Mouse (Mus musculus) mesoderm, embryonic 11.5 days (tissue): ENCODE data around the gene Zfp143.
"Not testable (repeated sequence)": the region's sequence is repeated elsewhere in the genome, so short reads cannot be mapped to it uniquely, and the experiment has no call there.

Experiments
- DNase-seq: peaks from one replicate; pipeline ENCODE4 v3.0.0-alpha.2; 2012; ENCODE audit warnings: low read depth, low spot score

Gene Zfp143

GRCm38 (mm10) chr7:110061199-110061751, at the start of gene Zfp143:
TSS of gene Zfp143 (plus strand) at chr7:110061217.
- DNase-seq, result peak; percentile 100

DNA sequence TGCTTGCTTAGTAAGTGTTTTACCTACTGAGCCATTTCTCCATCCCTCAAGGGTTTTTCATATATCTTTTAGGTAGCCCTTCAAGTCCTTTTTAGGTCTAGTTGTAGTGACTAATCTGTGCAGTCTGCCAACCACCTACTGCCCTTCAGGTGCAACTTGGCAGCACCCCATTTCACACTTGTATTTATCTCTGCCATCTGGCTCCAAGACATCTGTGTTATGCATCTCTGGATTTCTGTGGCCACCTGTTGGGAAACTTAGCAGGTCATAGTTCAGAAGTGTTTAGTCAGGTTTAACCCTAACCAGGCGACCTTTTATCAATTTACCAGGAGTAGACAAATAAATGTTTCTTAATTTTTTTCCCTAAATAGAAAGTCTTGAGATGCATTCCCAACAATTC, 49.6 kb upstream of the Zfp143 start:
- DNase-seq, result no peak

- DNase-seq, result no peak
Observed at GRCm38 (mm10) chr7:110014272-110014671, 46.7 kb upstream of the Zfp143 start.

DNA sequence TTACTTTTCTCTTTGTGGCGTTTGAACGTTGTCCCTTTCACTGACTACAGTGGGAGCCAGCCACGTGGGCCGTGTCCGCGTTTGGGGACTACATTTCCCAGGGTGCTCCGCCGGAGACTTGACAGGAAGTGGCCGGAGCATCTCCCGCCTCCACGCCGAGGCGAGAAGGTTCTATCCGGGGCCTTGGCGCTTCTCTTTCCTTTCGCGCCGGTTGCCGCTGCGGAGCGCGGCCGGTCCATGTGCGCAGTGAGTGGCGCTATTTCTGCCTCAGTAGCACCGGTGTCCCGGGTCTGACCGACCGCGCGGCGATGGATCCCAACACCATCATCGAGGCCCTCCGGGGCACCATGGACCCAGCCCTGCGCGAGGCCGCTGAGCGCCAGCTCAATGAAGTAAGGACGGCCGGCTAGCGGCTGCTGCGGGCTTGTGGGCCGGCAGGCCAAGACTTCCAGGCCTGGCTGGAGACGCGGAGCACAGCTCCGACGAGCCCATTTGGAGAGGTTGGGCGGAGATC, 42.8 kb upstream of the Zfp143 start, which contains the start of gene Ipo7:
TSS of gene Ipo7 (plus strand) at position 158 of the 514 bp plus-strand sequence.
- DNase-seq, result peak; percentile 92

- DNase-seq, result peak; percentile 29
Observed at GRCm38 (mm10) chr7:110018631-110019482, 42.2 kb upstream of the Zfp143 start.

- no peak for DNase-seq
Observed at GRCm38 (mm10) chr7:110023553-110023952, 37.5 kb upstream of the Zfp143 start.

GRCm38 (mm10) chr7:110026594-110026993, 34.4 kb upstream of the Zfp143 start:
- DNase-seq, result no peak

- no peak for DNase-seq
Observed at GRCm38 (mm10) chr7:110028826-110029225, 32.2 kb upstream of the Zfp143 start.

- DNase-seq, result no peak
Observed at GRCm38 (mm10) chr7:110030342-110030741, 30.7 kb upstream of the Zfp143 start.

DNA sequence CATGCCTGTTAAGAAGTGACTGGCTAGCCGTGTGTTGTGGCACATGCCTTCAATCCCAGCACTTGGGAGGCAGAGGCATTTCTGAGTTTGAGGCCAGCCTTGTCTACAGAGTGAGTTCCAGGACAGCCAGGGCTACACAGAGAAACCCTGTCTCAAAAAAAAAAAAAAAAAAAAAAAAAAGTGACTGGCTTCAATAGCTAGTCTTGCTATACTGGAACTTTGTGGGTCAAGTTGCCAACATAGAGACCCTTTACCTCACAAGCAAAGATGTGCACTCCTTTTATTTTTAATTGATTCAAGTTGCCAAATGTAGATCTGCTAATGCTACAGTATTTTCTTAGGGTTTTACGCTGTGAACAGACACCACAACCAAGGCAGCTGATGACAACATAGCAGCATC, 3.3 kb upstream of the Zfp143 start:
- not testable (repeated sequence) for DNase-seq

- peak; percentile 39 for DNase-seq
Observed at GRCm38 (mm10) chr7:110059092-110059785, 1.8 kb upstream of the Zfp143 start.

DNA sequence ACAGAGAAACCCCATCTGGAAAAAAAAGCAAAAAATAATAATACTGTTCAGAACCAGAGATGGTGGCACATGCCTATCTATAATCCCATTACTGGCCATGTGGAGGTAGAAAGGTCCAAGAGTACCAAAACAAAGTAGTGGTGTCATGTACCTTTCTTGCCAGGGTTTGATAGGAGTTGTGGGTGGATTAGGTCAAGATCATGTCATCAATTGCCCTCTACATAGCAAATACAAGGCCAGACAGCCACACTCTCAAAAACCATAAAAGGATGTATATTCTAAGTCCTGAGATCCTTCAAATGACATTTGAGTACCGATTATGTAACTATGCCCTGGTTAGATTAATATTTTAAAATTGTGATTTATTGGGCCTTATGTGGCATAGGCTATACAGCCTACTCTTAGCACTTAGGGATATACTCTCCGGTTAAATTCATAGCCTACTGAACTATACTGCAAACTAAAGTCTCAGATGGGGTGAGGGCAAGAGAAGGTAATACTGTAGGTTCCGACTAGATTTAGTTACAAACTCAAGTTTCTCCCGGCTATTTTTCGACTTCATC, 830 bp upstream of the Zfp143 start:
- DNase-seq, result no peak

GRCm38 (mm10) chr7:110060669-110061198, 283 bp upstream of the Zfp143 start:
- DNase-seq, result no peak

GRCm38 (mm10) chr7:110061752-110062273, 796 bp downstream of the Zfp143 start:
- peak; percentile 88 for DNase-seq

DNA sequence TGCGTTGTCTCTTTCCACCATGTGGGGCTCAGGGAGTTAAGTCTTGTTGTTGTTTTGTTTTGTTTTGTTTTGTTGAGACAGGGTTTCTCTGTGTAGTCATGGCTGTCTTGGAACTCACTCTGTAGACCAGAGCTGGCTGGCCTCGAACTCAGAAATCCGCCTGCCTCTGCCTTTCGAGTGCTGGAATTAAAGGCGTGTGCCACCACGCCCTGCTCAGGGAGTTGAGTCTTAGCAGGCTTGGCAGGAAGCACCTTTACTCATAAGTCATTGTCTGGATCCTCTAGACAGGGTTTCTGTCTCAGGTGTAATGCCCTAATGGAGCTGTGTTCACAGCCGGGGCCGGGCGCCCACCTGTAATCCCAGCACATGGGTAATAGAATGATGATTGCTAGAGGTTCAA, 2.7 kb downstream of the Zfp143 start:
- DNase-seq, result no peak

- no peak for DNase-seq
Observed at GRCm38 (mm10) chr7:110069070-110069469, 8.1 kb downstream of the Zfp143 start.

GRCm38 (mm10) chr7:110078168-110078567, 17.2 kb downstream of the Zfp143 start:
- DNase-seq, result no peak

- DNase-seq, result peak; percentile 66
Observed at GRCm38 (mm10) chr7:110083386-110084165, 22.6 kb downstream of the Zfp143 start.

- DNase-seq, result no peak
Observed at GRCm38 (mm10) chr7:110085217-110085616, 24.2 kb downstream of the Zfp143 start.

DNA sequence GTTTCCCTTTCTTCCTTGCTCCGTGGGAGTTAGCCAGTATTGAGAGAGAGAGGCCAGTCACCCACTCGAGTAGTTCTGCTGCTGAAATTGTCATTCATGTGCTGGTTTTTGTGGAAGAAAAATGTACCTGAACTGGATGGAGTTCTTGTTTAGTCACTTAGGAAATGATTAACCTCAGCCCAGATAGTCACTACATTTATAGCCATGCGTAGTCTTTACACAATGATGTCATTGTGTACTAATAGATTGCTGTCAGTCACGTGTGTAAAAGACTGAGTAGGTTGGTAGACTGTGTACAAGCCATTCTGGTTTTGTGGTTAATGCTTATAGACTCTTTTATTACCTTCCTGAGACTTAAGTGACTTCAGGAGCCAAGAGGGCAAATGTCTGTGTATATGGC, 26.9 kb downstream of the Zfp143 start:
- DNase-seq, result no peak

GRCm38 (mm10) chr7:110091670-110092069, 30.7 kb downstream of the Zfp143 start:
- peak; percentile 16 for DNase-seq
